Mouse (Mus musculus): ENCODE data around the gene Inpp5f.
"Not testable (repeated sequence)": the region's sequence is repeated elsewhere in the genome, so short reads cannot be mapped to it uniquely, and the experiment has no call there.

Gene Inpp5f

GRCm38 (mm10) chr7:128610897-128611798, at the start of gene Inpp5f:
Gene Inpp5f, plus strand, starts transcription at chr7:128611328.
- DNase-seq (ENCODE audit: extremely low spot score, low spot score) = peak; percentile 96

GRCm38 (mm10) chr7:128563373-128563772, 47.8 kb upstream of the Inpp5f start:
- peak; percentile 35 for DNase-seq (ENCODE audit: extremely low spot score, low spot score)

GRCm38 (mm10) chr7:128566311-128566710, 44.8 kb upstream of the Inpp5f start:
- DNase-seq (ENCODE audit: extremely low spot score, low spot score) = no peak

- DNase-seq (ENCODE audit: extremely low spot score, low spot score) = no peak
Measured at GRCm38 (mm10) chr7:128567561-128568244, 43.4 kb upstream of the Inpp5f start.

- DNase-seq (ENCODE audit: extremely low spot score, low spot score) = not testable (repeated sequence)
Measured at GRCm38 (mm10) chr7:128569429-128569828, 41.7 kb upstream of the Inpp5f start.

GRCm38 (mm10) chr7:128569987-128570656, 41.0 kb upstream of the Inpp5f start:
- DNase-seq (ENCODE audit: extremely low spot score, low spot score) = no peak

- not testable (repeated sequence) for DNase-seq (ENCODE audit: extremely low spot score, low spot score)
Measured at GRCm38 (mm10) chr7:128570657-128571056, 40.5 kb upstream of the Inpp5f start.

- DNase-seq (ENCODE audit: extremely low spot score, low spot score) = no peak
Measured at GRCm38 (mm10) chr7:128572030-128572429, 39.1 kb upstream of the Inpp5f start.

GRCm38 (mm10) chr7:128575211-128575610, 35.9 kb upstream of the Inpp5f start:
- DNase-seq (ENCODE audit: extremely low spot score, low spot score) = no peak

GRCm38 (mm10) chr7:128575794-128576193, 35.3 kb upstream of the Inpp5f start:
- no peak for DNase-seq (ENCODE audit: extremely low spot score, low spot score)

- no peak for DNase-seq (ENCODE audit: extremely low spot score, low spot score)
Measured at GRCm38 (mm10) chr7:128577607-128578006, 33.5 kb upstream of the Inpp5f start.

- DNase-seq (ENCODE audit: extremely low spot score, low spot score) = no peak
Measured at GRCm38 (mm10) chr7:128578199-128578945, 32.8 kb upstream of the Inpp5f start.

- DNase-seq (ENCODE audit: extremely low spot score, low spot score) = no peak
Measured at GRCm38 (mm10) chr7:128579381-128579780, 31.7 kb upstream of the Inpp5f start.

- DNase-seq (ENCODE audit: extremely low spot score, low spot score) = no peak
Measured at GRCm38 (mm10) chr7:128580318-128580717, 30.8 kb upstream of the Inpp5f start.

GRCm38 (mm10) chr7:128581864-128582484, 29.2 kb upstream of the Inpp5f start:
- no peak for DNase-seq (ENCODE audit: extremely low spot score, low spot score)

- no peak for DNase-seq (ENCODE audit: extremely low spot score, low spot score)
Measured at GRCm38 (mm10) chr7:128583213-128583948, 27.7 kb upstream of the Inpp5f start.

- DNase-seq (ENCODE audit: extremely low spot score, low spot score) = no peak
Measured at GRCm38 (mm10) chr7:128587334-128587933, 23.7 kb upstream of the Inpp5f start.

- DNase-seq (ENCODE audit: extremely low spot score, low spot score) = peak; percentile 40
Measured at GRCm38 (mm10) chr7:128591345-128592084, 19.6 kb upstream of the Inpp5f start.

Data from neural tube, embryonic 10.5 days (tissue).